Mouse (Mus musculus): ENCODE results near the gene Eif2ak4.

The Eif2ak4 gene

DNA sequence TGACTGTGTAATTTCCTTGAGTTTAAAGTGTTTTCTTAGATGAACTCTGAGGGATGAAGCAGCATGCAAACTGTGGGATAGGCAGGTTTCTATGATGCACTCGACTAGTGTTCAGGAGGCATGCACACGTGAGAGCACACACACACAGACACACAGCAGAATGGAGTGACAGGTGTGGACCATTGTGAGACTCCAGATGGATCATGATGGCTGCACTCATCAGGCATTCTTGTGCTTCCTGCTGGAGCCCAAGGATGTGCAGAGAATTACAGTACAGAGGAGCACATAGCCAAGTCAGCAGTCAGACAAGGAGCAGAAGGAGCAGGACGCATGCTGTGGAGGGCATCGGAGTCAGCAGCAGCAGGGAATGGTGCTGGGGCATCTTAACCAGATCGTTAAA is 15.9 kb downstream of the Eif2ak4 start:
- intact Hi-C loops (cut with DNase I), result no loop called here

DNA sequence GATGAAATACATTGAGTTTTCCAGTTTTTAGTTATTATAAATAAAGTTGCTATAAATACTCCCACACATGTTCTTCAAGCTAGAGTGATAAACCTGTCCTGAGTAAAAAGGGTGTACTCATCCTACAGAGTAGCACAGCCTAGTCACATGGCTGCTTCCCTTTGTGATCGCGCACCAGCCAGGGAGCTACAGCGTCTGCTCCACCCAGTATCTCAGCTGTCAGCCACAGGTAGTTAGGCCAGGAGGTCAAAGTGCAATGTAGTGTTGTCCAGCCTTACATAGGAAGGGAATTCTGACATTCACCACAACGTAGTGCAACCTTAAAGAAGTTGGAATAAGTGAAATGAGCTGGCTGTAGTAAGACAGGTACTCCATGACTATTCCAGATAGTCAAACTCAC is 17.1 kb downstream of the Eif2ak4 start:
- intact Hi-C loops (cut with DNase I), result no loop called here

DNA sequence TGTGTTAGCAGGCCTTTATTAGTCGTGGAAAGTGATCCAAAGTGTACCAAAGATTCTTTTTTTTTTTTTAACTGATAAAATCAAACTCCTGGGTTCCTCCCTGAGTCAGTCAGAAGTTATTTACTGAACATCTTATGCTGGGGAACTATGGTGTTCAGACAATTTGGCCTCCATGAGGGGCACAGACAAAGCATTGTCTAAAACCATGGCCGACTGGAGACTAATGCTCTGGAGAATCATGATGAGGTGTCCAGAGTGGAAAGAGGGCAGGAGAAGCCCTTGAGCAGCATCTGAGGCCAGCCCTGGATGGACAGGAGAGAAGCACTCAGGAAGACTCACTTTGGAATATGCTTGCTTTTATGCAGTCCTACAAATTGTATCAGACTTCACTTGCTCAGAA is 18.4 kb downstream of the Eif2ak4 start:
- intact Hi-C loops (cut with DNase I), result no loop called here

GRCm38 (mm10) chr2:118408336-118408895 is 20.0 kb downstream of the Eif2ak4 start:
- intact Hi-C loops (cut with DNase I), result no loop called here

- intact Hi-C loops (cut with DNase I), result no loop called here
These were observed 24.4 kb downstream of the Eif2ak4 start for GRCm38 (mm10) chr2:118412821-118413220.

GRCm38 (mm10) chr2:118415601-118416355 is 27.4 kb downstream of the Eif2ak4 start:
- intact Hi-C loops (cut with DNase I), result no loop called here

DNA sequence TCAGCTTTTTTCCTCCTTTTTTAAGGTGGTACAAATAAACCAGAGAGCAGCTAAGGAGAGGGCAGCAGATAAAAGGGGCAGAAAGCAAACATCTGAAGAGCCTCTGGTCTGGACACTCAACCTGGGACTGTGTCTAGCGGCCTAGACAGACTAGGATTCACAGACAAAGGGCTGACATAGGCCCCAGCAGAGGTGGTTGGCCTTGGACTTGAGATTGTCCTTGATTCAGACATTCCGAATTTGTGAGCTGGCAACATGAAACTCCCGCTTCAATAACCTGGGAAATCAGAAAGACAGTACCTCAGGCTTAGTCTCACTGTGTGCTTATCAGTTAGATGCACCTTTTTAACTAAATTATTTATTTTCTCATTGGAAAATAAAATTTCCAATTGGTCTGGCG is 29.7 kb downstream of the Eif2ak4 start:
- intact Hi-C loops (cut with DNase I), result no loop called here

GRCm38 (mm10) chr2:118421951-118422350 is 33.5 kb downstream of the Eif2ak4 start:
- intact Hi-C loops (cut with DNase I), result no loop called here

GRCm38 (mm10) chr2:118422385-118422784 is 34.0 kb downstream of the Eif2ak4 start:
- intact Hi-C loops (cut with DNase I), result no loop called here

GRCm38 (mm10) chr2:118428296-118428695 is 39.9 kb downstream of the Eif2ak4 start:
- intact Hi-C loops (cut with DNase I), result no loop called here

DNA sequence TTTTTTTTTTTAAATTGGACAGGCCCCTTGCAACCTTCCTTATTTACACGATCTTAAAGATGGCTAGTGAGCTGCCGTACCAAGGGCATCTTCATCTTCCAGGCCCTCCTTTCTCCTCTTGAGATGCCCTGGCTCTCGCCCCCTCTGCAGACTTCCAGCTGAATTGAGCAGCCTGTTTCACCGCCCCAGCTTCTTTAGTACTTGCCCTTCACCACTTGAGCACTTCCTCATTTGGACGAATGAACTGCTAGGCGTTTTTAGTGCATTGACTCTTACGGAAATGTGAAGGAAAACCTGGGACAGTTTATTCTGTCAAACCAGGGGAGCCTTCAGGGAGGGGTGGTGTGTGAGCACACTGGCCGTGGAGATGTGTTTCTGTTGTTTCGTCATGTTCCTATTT is 40.9 kb downstream of the Eif2ak4 start:
- intact Hi-C loops (cut with DNase I), result no loop called here

DNA sequence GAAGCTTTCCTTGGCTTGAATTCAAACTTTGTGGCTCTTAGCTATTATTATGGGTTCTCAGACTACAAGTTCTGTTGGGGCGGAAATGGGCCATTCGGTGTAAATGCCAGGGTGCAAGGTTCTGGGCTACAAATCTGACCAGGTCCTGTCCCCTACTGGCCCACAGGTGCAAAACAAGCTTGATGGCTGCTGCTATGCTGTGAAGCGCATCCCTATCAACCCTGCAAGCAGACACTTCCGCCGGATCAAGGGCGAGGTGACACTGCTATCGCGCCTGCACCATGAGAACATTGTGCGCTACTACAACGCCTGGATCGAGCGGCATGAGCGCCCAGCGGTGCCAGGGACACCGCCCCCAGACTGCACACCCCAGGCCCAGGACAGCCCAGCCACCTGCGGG is 42.2 kb downstream of the Eif2ak4 start:
- intact Hi-C loops (cut with DNase I), result loop anchor here (2.0 kb wide), 1 partner anchor 168 kb away; no protein-coding TSS in a partner anchor

GRCm38 (mm10) chr2:118431589-118431988 is 43.2 kb downstream of the Eif2ak4 start:
- intact Hi-C loops (cut with DNase I), result loop anchor here (2.0 kb wide), 1 partner anchor 169 kb away; no protein-coding TSS in a partner anchor

DNA sequence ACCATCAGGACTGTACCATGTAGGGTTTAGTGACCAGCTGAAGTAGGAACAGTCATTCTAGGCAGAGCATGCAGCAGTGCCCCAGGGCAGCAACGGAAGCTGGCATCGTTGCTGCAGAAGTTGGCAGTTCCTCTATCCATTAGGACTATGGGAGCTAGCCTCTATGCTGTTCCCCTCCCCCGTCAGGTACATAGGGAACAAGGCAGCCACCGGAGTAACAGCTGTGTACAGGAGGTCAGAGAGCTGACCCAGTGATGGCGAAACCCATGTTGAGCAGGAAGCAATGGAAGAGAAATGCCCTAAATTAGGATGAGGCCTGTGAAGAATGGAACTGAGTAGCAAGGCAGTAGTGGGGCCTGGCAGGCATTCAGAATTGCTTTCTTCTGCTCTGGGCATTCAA is 53.8 kb downstream of the Eif2ak4 start:
- intact Hi-C loops (cut with DNase I), result no loop called here

DNA sequence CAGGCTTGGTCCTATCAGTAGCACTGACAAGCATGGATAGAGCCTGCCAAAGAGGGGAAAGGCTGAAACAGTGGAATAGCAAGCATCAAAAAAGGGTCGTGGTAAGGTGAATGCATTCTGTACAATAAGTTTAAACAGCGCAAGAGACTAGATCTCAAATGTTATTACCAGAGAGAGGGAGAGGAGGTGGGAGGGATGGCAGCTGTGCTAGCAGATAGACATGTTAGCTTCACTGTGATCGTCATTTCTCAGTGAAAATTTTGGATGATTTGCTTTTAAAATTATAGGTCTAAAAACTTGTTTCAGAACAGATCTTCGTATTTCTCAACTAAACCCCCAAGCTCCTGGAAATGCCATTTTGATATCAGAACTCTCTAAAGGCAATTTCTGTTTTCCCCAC is 54.3 kb downstream of the Eif2ak4 start:
- intact Hi-C loops (cut with DNase I), result no loop called here

DNA sequence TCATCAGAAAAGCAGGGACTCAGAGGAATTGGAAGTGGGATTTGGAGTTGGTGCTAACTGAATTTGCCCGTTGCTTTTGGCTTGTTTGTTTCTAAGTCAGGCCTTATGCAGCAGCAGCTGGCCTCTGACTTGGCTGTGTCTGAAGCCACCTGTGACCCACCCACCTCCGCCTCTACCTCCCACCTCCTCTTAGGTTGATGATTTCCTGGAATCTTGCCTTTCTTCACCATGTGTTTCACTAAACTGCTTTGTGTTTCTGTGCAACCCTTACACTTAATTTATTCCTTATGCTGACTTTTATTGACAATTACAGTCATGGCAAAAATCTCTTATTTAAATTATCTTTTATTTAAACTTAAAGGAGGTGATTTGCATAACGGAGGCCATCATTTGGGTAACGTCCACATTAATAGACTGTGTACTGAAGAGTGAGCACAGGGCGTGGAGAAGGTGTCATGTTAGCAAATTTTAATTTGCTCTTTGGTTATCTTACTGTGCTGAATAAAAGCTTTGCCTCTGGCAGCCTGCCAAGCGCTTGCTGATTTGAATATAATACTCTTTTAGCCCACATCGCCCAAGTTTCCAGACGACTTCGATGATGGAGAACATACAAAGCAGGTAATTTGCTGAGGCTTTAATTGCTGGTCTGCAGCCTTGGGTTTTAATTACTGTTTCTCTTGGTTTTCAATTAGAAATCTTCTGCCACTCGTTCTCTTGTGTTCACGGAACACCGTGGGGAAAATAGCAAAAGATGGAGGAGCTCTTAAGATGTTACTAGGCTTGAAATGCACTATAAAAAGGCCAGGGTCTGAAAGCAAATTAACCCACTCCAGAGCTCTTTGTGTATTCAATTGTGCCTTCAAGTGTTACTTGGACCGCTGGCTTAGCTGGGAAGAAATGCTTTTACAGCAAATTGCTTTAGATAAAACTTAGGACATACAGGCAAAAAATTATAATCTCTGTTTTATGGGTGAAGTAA is 57.6 kb downstream of the Eif2ak4 start:
- intact Hi-C loops (cut with DNase I), result no loop called here

DNA sequence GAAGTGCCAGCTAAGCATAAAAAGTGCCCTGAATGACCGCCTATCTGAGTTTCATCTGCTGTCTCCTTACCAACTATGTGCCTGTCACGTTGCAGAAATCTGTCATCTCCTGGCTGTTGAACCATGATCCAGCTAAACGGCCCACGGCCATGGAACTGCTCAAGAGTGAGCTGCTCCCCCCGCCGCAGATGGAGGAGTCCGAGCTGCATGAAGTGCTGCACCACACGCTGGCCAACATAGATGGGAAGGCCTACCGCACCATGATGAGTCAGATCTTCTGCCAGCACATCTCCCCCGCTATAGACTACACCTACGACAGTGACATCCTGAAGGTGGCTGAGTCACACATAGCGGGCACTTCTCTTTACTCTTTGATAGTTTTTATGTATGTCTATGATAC is 59.8 kb downstream of the Eif2ak4 start:
- intact Hi-C loops (cut with DNase I), result no loop called here

DNA sequence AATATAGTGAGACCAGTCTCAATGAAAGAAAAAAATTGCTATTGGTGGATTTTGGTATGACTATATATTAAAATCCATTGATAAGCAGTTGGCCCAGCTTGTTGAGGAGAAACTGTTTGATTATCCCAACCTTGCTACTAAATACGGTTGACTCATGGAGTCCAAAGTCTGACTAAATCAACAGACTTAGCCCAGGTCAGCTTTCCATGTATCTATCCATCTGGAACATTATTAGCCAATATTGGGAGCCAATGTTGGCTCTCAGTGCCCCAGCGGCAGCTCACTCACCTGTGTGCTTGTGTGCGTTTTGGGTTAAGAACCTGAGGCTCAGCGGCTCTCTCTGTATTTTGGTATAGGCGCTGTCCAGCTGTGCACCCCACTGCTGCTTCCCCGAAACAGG is 62.6 kb downstream of the Eif2ak4 start:
- intact Hi-C loops (cut with DNase I), result no loop called here

- intact Hi-C loops (cut with DNase I), result no loop called here
These were observed 68.6 kb downstream of the Eif2ak4 start for GRCm38 (mm10) chr2:118457029-118457428.

- intact Hi-C loops (cut with DNase I), result no loop called here
These were observed 69.2 kb downstream of the Eif2ak4 start for GRCm38 (mm10) chr2:118457463-118458261.
